Mouse (Mus musculus) stomach, embryonic 16.5 days (tissue): ENCODE measurements at regions not wholly inside any gene's neighbourhood (a gene's known extent, or its start where the extent isn't known, plus 50 kb on each side); places are given as distances from the start of the nearest gene placed in this dataset.
"Not testable (repeated sequence)": the region's sequence is repeated elsewhere in the genome, so short reads cannot be mapped to it uniquely, and the experiment has no call there.

ENCODE experiments used
- ATAC-seq: fragments of 200-750 bp; cut with Nextera tagmentation; 2 replicates; pipeline ENCODE4 v1.8.0; 2017; ENCODE audit warnings: moderate number of reproducible peaks, moderate TSS enrichment; ENCODE audit not compliant: insufficient read depth, low FRiP score
- H3K27ac ChIP-seq: fragments of 300-500 bp; sonication (generic); 2 replicates; pipeline ENCODE4 v1.5.1; 2014; ENCODE audit warnings: low read length
- H3K27me3 ChIP-seq: fragments of 300-500 bp; sonication (generic); 2 replicates; pipeline ENCODE4 v1.6.1; 2014; ENCODE audit warnings: low read length, control low read depth, mixed read lengths; ENCODE audit not compliant: control insufficient read depth, insufficient read depth
- H3K36me3 ChIP-seq: fragments of 300-500 bp; sonication (generic); 2 replicates; pipeline ENCODE4 v1.6.1; 2014; ENCODE audit warnings: low read length; ENCODE audit not compliant: control insufficient read depth, insufficient read depth
- H3K4me1 ChIP-seq: fragments of 300-500 bp; sonication (generic); 2 replicates; pipeline ENCODE4 v1.6.1; 2014; ENCODE audit warnings: low read length, control low read depth, mixed read lengths; ENCODE audit not compliant: control insufficient read depth, insufficient read depth
- H3K4me2 ChIP-seq: fragments of 300-500 bp; sonication (generic); 2 replicates; pipeline ENCODE4 v1.6.1; 2014; ENCODE audit warnings: low read depth, low read length, mixed read lengths
- H3K4me3 ChIP-seq: fragments of 300-500 bp; sonication (generic); replicated peaks from 2 replicates; pipeline ENCODE4 v1.5.1; 2014; ENCODE audit warnings: mild to moderate bottlenecking, low read length
- H3K9ac ChIP-seq: fragments of 300-500 bp; sonication (generic); 2 replicates; pipeline ENCODE4 v1.6.1; 2014; ENCODE audit warnings: low read length
- H3K9me3 ChIP-seq: fragments of 300-500 bp; sonication (generic); replicated peaks from 2 replicates; pipeline ENCODE4 v1.6.1; 2016; ENCODE audit warnings: low read length, control low read depth; ENCODE audit not compliant: control insufficient read depth
- WGBS: fragments of 180-500 bp; shearing (Covaris S2); extraction: QIAGEN DNeasy Blood & Tissue Kit; methylation state at CpG from one replicate; pipeline ENCODE4 v1.1.7; 2014; 5-methylcytosine and 5-hydroxymethylcytosine counted together

- 25% methylated on average over 9 of the region's 9 CpGs for WGBS
- H3K27me3 ChIP-seq, result no peaks in the 10 kb centered on the region
- H3K36me3 ChIP-seq, result no peaks in the 10 kb centered on the region
- no peak for ATAC-seq
- no peak overlapping the region for H3K4me2 ChIP-seq
- no peak overlapping the region for H3K27ac ChIP-seq
- no peak overlapping the region for H3K9ac ChIP-seq
- no peak overlapping the region for H3K4me3 ChIP-seq
- H3K4me1 ChIP-seq, result peaks cover 1% of the 10 kb centered on the region; the same call in 1 of the 2 replicates
- no peaks in the 10 kb centered on the region for H3K9me3 ChIP-seq
These were observed 144.9 kb upstream of the Rxfp2 start for GRCm38 (mm10) chr5:149873482-149874002.

GRCm38 (mm10) chr5:149874342-149874741 is 144.1 kb upstream of the Rxfp2 start:
- H3K9ac ChIP-seq, result no peak overlapping the region
- H3K4me2 ChIP-seq, result no peak overlapping the region
- H3K27me3 ChIP-seq, result no peaks in the 10 kb centered on the region
- H3K36me3 ChIP-seq, result no peaks in the 10 kb centered on the region
- H3K4me1 ChIP-seq, result no peaks in the 10 kb centered on the region; the same call in 1 of the 2 replicates
- no peaks in the 10 kb centered on the region for H3K9me3 ChIP-seq
- WGBS, result 89% methylated on average over 2 of the region's 2 CpGs
- no peak for ATAC-seq
- H3K27ac ChIP-seq, result no peak overlapping the region
- H3K4me3 ChIP-seq, result no peak overlapping the region

GRCm38 (mm10) chr5:149892453-149892852 is 126.0 kb upstream of the Rxfp2 start:
- H3K4me2 ChIP-seq, H3K4me1 ChIP-seq, H3K9me3 ChIP-seq: not testable (repeated sequence)

GRCm38 (mm10) chr5:149906927-149907326 is 111.5 kb upstream of the Rxfp2 start:
- ATAC-seq, result no peak
- H3K36me3 ChIP-seq, result no peaks in the 10 kb centered on the region
- 46% methylated on average over 3 of the region's 3 CpGs for WGBS

More at GRCm38 (mm10) chr5:149892453-149892852, 126.0 kb upstream of the Rxfp2 start:
- ATAC-seq, H3K27me3 ChIP-seq, H3K36me3 ChIP-seq, H3K4me3 ChIP-seq, H3K27ac ChIP-seq, H3K9ac ChIP-seq: not testable (repeated sequence)

GRCm38 (mm10) chr5:149908376-149909078 is 109.9 kb upstream of the Rxfp2 start:
- no peak for ATAC-seq
- Histone ChIP-seq H3K4me3 (no peak overlapping the region), H3K4me2 (no peak overlapping the region), H3K27ac (no peak overlapping the region), H3K4me1 (no peaks in the 10 kb centered on the region), H3K27me3 (no peaks in the 10 kb centered on the region), H3K36me3 (no peaks in the 10 kb centered on the region), H3K9me3 (no peaks in the 10 kb centered on the region), H3K9ac (no peak overlapping the region)
- 58% methylated on average over 4 of the region's 4 CpGs for WGBS

More at GRCm38 (mm10) chr5:149906927-149907326, 111.5 kb upstream of the Rxfp2 start:
- Histone ChIP-seq H3K4me3 (no peak overlapping the region), H3K27me3 (no peaks in the 10 kb centered on the region), H3K4me1 (no peaks in the 10 kb centered on the region), H3K27ac (no peak overlapping the region), H3K4me2 (no peak overlapping the region), H3K9me3 (no peaks in the 10 kb centered on the region), H3K9ac (no peak overlapping the region)

DNA sequence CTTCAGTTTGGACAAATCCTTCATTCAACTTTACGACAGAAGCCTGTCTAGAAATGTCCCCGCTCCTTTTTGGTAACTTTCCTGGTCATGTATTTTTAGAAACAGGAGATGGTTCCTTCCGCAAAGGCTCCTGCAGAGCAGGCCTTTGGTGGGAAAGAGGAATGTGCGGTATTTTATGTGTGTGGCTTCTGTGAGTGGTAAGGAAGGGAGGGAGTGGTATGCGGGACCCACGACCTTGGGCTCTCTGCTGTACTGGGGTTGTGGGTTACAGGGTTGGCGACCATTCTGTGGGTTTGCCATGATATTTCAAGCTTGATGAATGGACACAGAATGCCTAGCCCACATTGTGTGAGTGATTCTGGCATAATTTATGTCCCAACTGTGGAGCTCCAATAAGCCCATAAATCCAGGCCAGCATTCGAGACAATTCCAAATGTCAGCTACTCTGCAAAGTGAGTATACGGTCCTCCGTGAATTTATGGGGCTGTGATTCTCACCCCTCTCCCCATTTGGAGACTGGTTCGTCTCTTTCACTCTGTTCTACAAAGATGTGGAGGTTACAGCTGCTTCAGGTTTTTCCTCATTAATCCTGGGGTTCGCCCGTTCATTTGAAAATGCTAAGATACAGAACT is 109.3 kb upstream of the Rxfp2 start:
- no peak overlapping the region for H3K9ac ChIP-seq
- H3K36me3 ChIP-seq, result no peaks in the 10 kb centered on the region
- no peaks in the 10 kb centered on the region for H3K4me1 ChIP-seq
- 50% methylated on average over 13 of the region's 13 CpGs for WGBS
- H3K27me3 ChIP-seq, result no peaks in the 10 kb centered on the region
- H3K4me2 ChIP-seq, result no peak overlapping the region
- H3K4me3 ChIP-seq, result no peak overlapping the region
- H3K27ac ChIP-seq, result peak overlapping the region; percentile 52
- no peaks in the 10 kb centered on the region for H3K9me3 ChIP-seq
- no peak for ATAC-seq

- H3K4me1 ChIP-seq, result no peaks in the 10 kb centered on the region
- no peak for ATAC-seq
- WGBS, result 35% methylated on average over 8 of the region's 8 CpGs
- H3K36me3 ChIP-seq, result no peaks in the 10 kb centered on the region
- H3K4me3 ChIP-seq, result no peak overlapping the region
- H3K9ac ChIP-seq, result no peak overlapping the region
- no peaks in the 10 kb centered on the region for H3K27me3 ChIP-seq
- H3K9me3 ChIP-seq, result no peaks in the 10 kb centered on the region
- H3K27ac ChIP-seq, result no peak overlapping the region
- H3K4me2 ChIP-seq, result no peak overlapping the region
These were observed 108.5 kb upstream of the Rxfp2 start for GRCm38 (mm10) chr5:149909971-149910370.

GRCm38 (mm10) chr5:149911968-149912367 is 106.5 kb upstream of the Rxfp2 start:
- no peaks in the 10 kb centered on the region for H3K4me1 ChIP-seq
- no peak overlapping the region for H3K9ac ChIP-seq
- no peak overlapping the region for H3K27ac ChIP-seq
- H3K4me3 ChIP-seq, result no peak overlapping the region
- no peaks in the 10 kb centered on the region for H3K36me3 ChIP-seq
- no peaks in the 10 kb centered on the region for H3K9me3 ChIP-seq
- ATAC-seq, result no peak
- H3K4me2 ChIP-seq, result no peak overlapping the region
- WGBS, result 83% methylated on average over 8 of the region's 8 CpGs
- H3K27me3 ChIP-seq, result no peaks in the 10 kb centered on the region

DNA sequence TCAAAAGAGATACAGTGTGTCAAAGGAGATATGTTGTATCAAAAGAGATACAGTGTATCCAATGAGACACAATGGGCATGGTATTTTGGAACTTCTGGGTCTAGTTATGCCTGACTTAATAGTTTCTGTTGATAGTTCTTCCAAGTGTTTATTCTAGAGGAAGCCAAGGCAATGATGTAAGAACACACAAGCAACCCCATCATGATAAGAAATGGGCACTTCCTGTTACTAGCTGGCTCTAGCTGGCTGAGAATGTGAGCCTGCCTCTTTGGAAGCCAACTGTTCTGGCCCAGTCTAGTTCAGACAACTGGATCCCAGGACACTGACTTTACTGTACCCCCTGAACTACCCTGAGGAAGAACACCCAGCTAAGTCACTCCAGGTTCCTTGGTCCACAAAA is 102.7 kb upstream of the Rxfp2 start:
- Histone ChIP-seq H3K27me3 (no peaks in the 10 kb centered on the region), H3K4me2 (no peak overlapping the region), H3K36me3 (no peaks in the 10 kb centered on the region), H3K4me1 (no peaks in the 10 kb centered on the region), H3K9ac (no peak overlapping the region), H3K4me3 (no peak overlapping the region), H3K9me3 (no peaks in the 10 kb centered on the region), H3K27ac (no peak overlapping the region)
- no peak for ATAC-seq
